Mouse (Mus musculus) thymus, adult 2 months (tissue): ENCODE results near the gene Fam8a1.

Experiments
- CTCF ChIP-seq: fragments of 200-500 bp; IDR thresholded peaks from 2 replicates; pipeline ENCODE4 v1.5.1; 2012; ENCODE audit warnings: mild to moderate bottlenecking, control low read depth, low read length, moderate library complexity, borderline replicate concordance; ENCODE audit not compliant: control insufficient read depth, poor library complexity, insufficient read depth; ENCODE audit errors: extremely low read depth
- POLR2A ChIP-seq: fragments of 200-500 bp; IDR thresholded peaks from 2 replicates; pipeline ENCODE4 v1.6.1; 2012; ENCODE audit warnings: mild to moderate bottlenecking, low read length, control low read depth, moderate library complexity; ENCODE audit not compliant: control insufficient read depth, poor library complexity, insufficient read depth; ENCODE audit errors: extremely low read depth

GRCm38 (mm10) chr13:46725227-46725626, 55.9 kb downstream of the Fam8a1 start:
- TF ChIP-seq CTCF (no peak), POLR2A (no peak)
